Mouse (Mus musculus): ENCODE measurements around the gene Zfp536.
"Not testable (repeated sequence)": the region's sequence is repeated elsewhere in the genome, so short reads cannot be mapped to it uniquely, and the experiment has no call there.

Gene Zfp536

GRCm38 (mm10) chr7:37615932-37616331, 157.5 kb downstream of the Zfp536 start:
- in situ Hi-C loops (cut with MboI; ENCODE audit: unreplicated experiment in 2 of 2), result no loop called here

GRCm38 (mm10) chr7:37614381-37614780, 159.1 kb downstream of the Zfp536 start:
- in situ Hi-C loops (cut with MboI; ENCODE audit: unreplicated experiment in 2 of 2), result no loop called here

- in situ Hi-C loops (cut with MboI; ENCODE audit: unreplicated experiment in 2 of 2), result no loop called here
Measured at GRCm38 (mm10) chr7:37608556-37608955, 164.9 kb downstream of the Zfp536 start.

- in situ Hi-C loops (cut with MboI; ENCODE audit: unreplicated experiment in 2 of 2), result no loop called here
Measured at GRCm38 (mm10) chr7:37607906-37608305, 165.5 kb downstream of the Zfp536 start.

GRCm38 (mm10) chr7:37606472-37606871, 167.0 kb downstream of the Zfp536 start:
- in situ Hi-C loops (cut with MboI; ENCODE audit: unreplicated experiment in 2 of 2), result no loop called here

- in situ Hi-C loops (cut with MboI; ENCODE audit: unreplicated experiment in 2 of 2), result not testable (repeated sequence)
Measured at GRCm38 (mm10) chr7:37603525-37603909, 169.9 kb downstream of the Zfp536 start.

- in situ Hi-C loops (cut with MboI; ENCODE audit: unreplicated experiment in 2 of 2), result no loop called here
Measured at GRCm38 (mm10) chr7:37602871-37603524, 170.4 kb downstream of the Zfp536 start.

GRCm38 (mm10) chr7:37600318-37600717, 173.1 kb downstream of the Zfp536 start:
- in situ Hi-C loops (cut with MboI; ENCODE audit: unreplicated experiment in 2 of 2), result no loop called here

GRCm38 (mm10) chr7:37594211-37595030, 179.0 kb downstream of the Zfp536 start:
- in situ Hi-C loops (cut with MboI; ENCODE audit: unreplicated experiment in 2 of 2), result no loop called here

- in situ Hi-C loops (cut with MboI; ENCODE audit: unreplicated experiment in 2 of 2), result no loop called here
Measured at GRCm38 (mm10) chr7:37593566-37593965, 179.9 kb downstream of the Zfp536 start.

GRCm38 (mm10) chr7:37586694-37587093, 186.7 kb downstream of the Zfp536 start:
- in situ Hi-C loops (cut with MboI; ENCODE audit: unreplicated experiment in 2 of 2), result no loop called here

GRCm38 (mm10) chr7:37581262-37581661, 192.2 kb downstream of the Zfp536 start:
- in situ Hi-C loops (cut with MboI; ENCODE audit: unreplicated experiment in 2 of 2), result no loop called here

- in situ Hi-C loops (cut with MboI; ENCODE audit: unreplicated experiment in 2 of 2), result no loop called here
Measured at GRCm38 (mm10) chr7:37580554-37580953, 192.9 kb downstream of the Zfp536 start.

- in situ Hi-C loops (cut with MboI; ENCODE audit: unreplicated experiment in 2 of 2), result no loop called here
Measured at GRCm38 (mm10) chr7:37572021-37572420, 201.4 kb downstream of the Zfp536 start.

- in situ Hi-C loops (cut with MboI; ENCODE audit: unreplicated experiment in 2 of 2), result no loop called here
Measured at GRCm38 (mm10) chr7:37568811-37569500, 204.5 kb downstream of the Zfp536 start.

- in situ Hi-C loops (cut with MboI; ENCODE audit: unreplicated experiment in 2 of 2), result no loop called here
Measured at GRCm38 (mm10) chr7:37568041-37568440, 205.4 kb downstream of the Zfp536 start.

- in situ Hi-C loops (cut with MboI; ENCODE audit: unreplicated experiment in 2 of 2), result no loop called here
Measured at GRCm38 (mm10) chr7:37566019-37566418, 207.4 kb downstream of the Zfp536 start.

GRCm38 (mm10) chr7:37565371-37565770, 208.1 kb downstream of the Zfp536 start:
- in situ Hi-C loops (cut with MboI; ENCODE audit: unreplicated experiment in 2 of 2), result no loop called here

GRCm38 (mm10) chr7:37564644-37565043, 208.8 kb downstream of the Zfp536 start:
- in situ Hi-C loops (cut with MboI; ENCODE audit: unreplicated experiment in 2 of 2), result no loop called here

GRCm38 (mm10) chr7:37563831-37564400, 209.5 kb downstream of the Zfp536 start:
- in situ Hi-C loops (cut with MboI; ENCODE audit: unreplicated experiment in 2 of 2), result no loop called here

- in situ Hi-C loops (cut with MboI; ENCODE audit: unreplicated experiment in 2 of 2), result no loop called here
Measured at GRCm38 (mm10) chr7:37563171-37563574, 210.3 kb downstream of the Zfp536 start.

All from v-Abl transformed pro-B cells (cell line).